Comparison of ENCODE assay signal across 17 mouse cellular contexts in the genomic region with DNA sequence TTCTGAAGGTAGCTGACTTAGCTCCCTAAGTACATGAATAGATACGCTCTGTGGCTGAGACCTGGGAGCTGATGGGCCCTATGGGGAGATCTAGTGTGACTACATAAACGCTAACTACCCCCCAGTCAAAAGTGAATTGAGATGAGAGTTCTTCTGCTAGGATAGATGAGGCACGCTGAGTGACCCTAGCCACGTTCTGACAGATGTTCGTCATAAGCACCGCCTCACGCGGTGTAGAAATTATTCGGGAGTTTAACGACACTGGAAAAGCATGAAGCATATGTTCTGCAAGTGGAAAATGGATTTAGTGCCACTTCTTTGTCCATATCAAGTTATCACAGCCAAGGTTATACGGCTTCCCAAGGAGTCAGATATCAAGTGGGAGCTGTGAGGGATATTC.
DNase-seq lines count a peak whose midpoint lies in the region; ATAC-seq lines count a peak whose summit lies in the region.
"Had no signal": no experiment of that assay in that cellular context is flagged by ENCODE, and none has a peak within 500 bp of the region (broad histone marks: within the 10 kb centered on the region; RNA-seq: fewer than 3 reads in every experiment).

No protein-coding gene starts in this region.

- no peaks in the 10 kb centered on the region for H3K9me3 ChIP-seq in forebrain, embryonic 16.5 days (ENCODE audit: control insufficient read depth, low read length)
- H3K9me3 ChIP-seq in forebrain, embryonic 10.5 days = no peaks in the 10 kb centered on the region
- no peaks in the 10 kb centered on the region for H3K9me3 ChIP-seq in hindbrain, embryonic 14.5 days (ENCODE audit: control insufficient read depth, low read length)
- no peaks in the 10 kb centered on the region for H3K9me3 ChIP-seq in hindbrain, embryonic 10.5 days
- H3K9me3 ChIP-seq in neural tube, embryonic 13.5 days = no peaks in the 10 kb centered on the region
- no peaks in the 10 kb centered on the region for H3K9me3 ChIP-seq in neural tube, embryonic 15.5 days (replicated peaks)
- H3K9me3 ChIP-seq: hindbrain, embryonic 15.5 days; intestine, embryonic 15.5 days; midbrain, embryonic 12.5 days; neural tube, embryonic 12.5 days had no signal

- 88% methylated on average over 11 of the region's 11 CpGs for WGBS in forebrain, embryonic 16.5 days
- 94% methylated on average over 11 of the region's 11 CpGs for WGBS in forebrain, embryonic 10.5 days
- WGBS in hindbrain, embryonic 14.5 days = 74% methylated on average over 11 of the region's 11 CpGs
- 89% methylated on average over 11 of the region's 11 CpGs for WGBS in hindbrain, embryonic 10.5 days
- WGBS in neural tube, embryonic 13.5 days = 81% methylated on average over 11 of the region's 11 CpGs
- 65% methylated on average over 11 of the region's 11 CpGs for WGBS in neural tube, embryonic 15.5 days

- H3K27me3 ChIP-seq in forebrain, embryonic 16.5 days (replicated peaks; ENCODE audit: control insufficient read depth, insufficient read depth, low read length) = no peaks in the 10 kb centered on the region
- H3K27me3 ChIP-seq in forebrain, embryonic 10.5 days (ENCODE audit: poor library complexity, severe bottlenecking) = no peaks in the 10 kb centered on the region
- H3K27me3 ChIP-seq in hindbrain, embryonic 14.5 days (ENCODE audit: control insufficient read depth, insufficient read depth, low read length) = no peaks in the 10 kb centered on the region
- no peaks in the 10 kb centered on the region for H3K27me3 ChIP-seq in hindbrain, embryonic 10.5 days (ENCODE audit: insufficient read depth, poor library complexity, severe bottlenecking)
- no peaks in the 10 kb centered on the region for H3K27me3 ChIP-seq in neural tube, embryonic 13.5 days
- no peaks in the 10 kb centered on the region for H3K27me3 ChIP-seq in neural tube, embryonic 15.5 days (replicated peaks)
- H3K27me3 ChIP-seq: hindbrain, embryonic 15.5 days; intestine, embryonic 15.5 days; midbrain, embryonic 12.5 days; neural tube, embryonic 12.5 days had no signal

- H3K4me2 ChIP-seq in forebrain, embryonic 16.5 days (ENCODE audit: low read length) = no peak overlapping the region
- H3K4me2 ChIP-seq in hindbrain, embryonic 14.5 days (replicated peaks) = no peak overlapping the region
- H3K4me2 ChIP-seq in neural tube, embryonic 13.5 days = no peak overlapping the region
- no peak overlapping the region for H3K4me2 ChIP-seq in neural tube, embryonic 15.5 days
- H3K4me2 ChIP-seq: hindbrain, embryonic 15.5 days; intestine, embryonic 15.5 days; midbrain, embryonic 12.5 days; neural tube, embryonic 12.5 days had no signal

- peaks cover 11% of the 10 kb centered on the region; the same call in 1 of the 2 replicates for H3K4me1 ChIP-seq in forebrain, embryonic 16.5 days (replicated peaks; ENCODE audit: control insufficient read depth, insufficient read depth, low read length)
- peaks cover 5% of the 10 kb centered on the region; the same call in 1 of the 2 replicates for H3K4me1 ChIP-seq in forebrain, embryonic 10.5 days
- H3K4me1 ChIP-seq in hindbrain, embryonic 14.5 days (replicated peaks; ENCODE audit: control insufficient read depth, insufficient read depth, low read length) = peaks cover 8% of the 10 kb centered on the region; the same call in 1 of the 2 replicates
- no peaks in the 10 kb centered on the region for H3K4me1 ChIP-seq in hindbrain, embryonic 10.5 days (replicated peaks)
- peaks cover 36% of the 10 kb centered on the region for H3K4me1 ChIP-seq in neural tube, embryonic 13.5 days (replicated peaks)
- H3K4me1 ChIP-seq in neural tube, embryonic 15.5 days = peaks cover 42% of the 10 kb centered on the region
- H3K4me1 ChIP-seq: midbrain, embryonic 12.5 days; neural tube, embryonic 12.5 days had no signal

- no peak for DNase-seq in forebrain, embryonic 10.5 days (ENCODE audit: extremely low spot score, low spot score)
- DNase-seq in hindbrain, embryonic 14.5 days (ENCODE audit: low spot score) = no peak
- no peak for DNase-seq in hindbrain, embryonic 10.5 days (ENCODE audit: low spot score)
- DNase-seq in embryo, embryonic 10.5 days (ENCODE audit: low spot score) = no peak
- DNase-seq: adrenal gland, postnatal 14 days; cerebellum, postnatal 10 days; liver, postnatal 0 days; thymus, postnatal 36 days had no signal

- no peak overlapping the region for H3K9ac ChIP-seq in forebrain, embryonic 16.5 days (replicated peaks; ENCODE audit: low read depth, low read length)
- H3K9ac ChIP-seq in hindbrain, embryonic 14.5 days = no peak overlapping the region
- H3K9ac ChIP-seq in neural tube, embryonic 13.5 days = no peak overlapping the region
- no peak overlapping the region for H3K9ac ChIP-seq in neural tube, embryonic 15.5 days (replicated peaks)
- H3K9ac ChIP-seq: hindbrain, embryonic 15.5 days; intestine, embryonic 15.5 days; liver, postnatal 0 days; midbrain, embryonic 12.5 days; neural tube, embryonic 12.5 days had no signal

- H3K36me3 ChIP-seq in forebrain, embryonic 16.5 days (ENCODE audit: control insufficient read depth, insufficient read depth) = peaks cover 8% of the 10 kb centered on the region; the same call in 1 of the 2 replicates
- H3K36me3 ChIP-seq in forebrain, embryonic 10.5 days (replicated peaks) = peaks cover 98% of the 10 kb centered on the region
- peaks cover 58% of the 10 kb centered on the region for H3K36me3 ChIP-seq in hindbrain, embryonic 14.5 days (replicated peaks; ENCODE audit: control insufficient read depth, insufficient read depth)
- peaks cover 98% of the 10 kb centered on the region for H3K36me3 ChIP-seq in hindbrain, embryonic 10.5 days
- H3K36me3 ChIP-seq in neural tube, embryonic 13.5 days = peaks cover 66% of the 10 kb centered on the region
- peaks cover 10% of the 10 kb centered on the region for H3K36me3 ChIP-seq in neural tube, embryonic 15.5 days
- H3K36me3 ChIP-seq: G1E; intestine, embryonic 15.5 days had no signal

- no peak for ATAC-seq in forebrain, embryonic 16.5 days
- ATAC-seq in hindbrain, embryonic 14.5 days (ENCODE audit: low FRiP score) = no peak
- ATAC-seq in neural tube, embryonic 13.5 days (ENCODE audit: low read depth) = no peak
- ATAC-seq in neural tube, embryonic 15.5 days (ENCODE audit: low FRiP score) = no peak
- ATAC-seq: intestine, embryonic 15.5 days; liver, postnatal 0 days had no signal

- H3K4me3 ChIP-seq in forebrain, embryonic 16.5 days (replicated peaks; ENCODE audit: low read length) = no peak overlapping the region
- no peak overlapping the region for H3K4me3 ChIP-seq in forebrain, embryonic 10.5 days
- H3K4me3 ChIP-seq in hindbrain, embryonic 14.5 days (replicated peaks; ENCODE audit: low read length) = no peak overlapping the region
- H3K4me3 ChIP-seq in hindbrain, embryonic 10.5 days = no peak overlapping the region
- no peak overlapping the region for H3K4me3 ChIP-seq in neural tube, embryonic 13.5 days
- H3K4me3 ChIP-seq in neural tube, embryonic 15.5 days (replicated peaks) = no peak overlapping the region
- H3K4me3 ChIP-seq: erythroblast, embryonic 14.5 days; hindbrain, embryonic 15.5 days; intestine, embryonic 15.5 days; midbrain, embryonic 12.5 days; neural tube, embryonic 12.5 days had no signal

- H3K27ac ChIP-seq in forebrain, embryonic 16.5 days (ENCODE audit: low read length) = 0 out of 2 replicates have a peak overlapping the region, but pooled peaks have one; percentile 4
- no peak overlapping the region for H3K27ac ChIP-seq in forebrain, embryonic 10.5 days
- H3K27ac ChIP-seq in hindbrain, embryonic 14.5 days = peak overlapping the region; percentile 10; the same call in 1 of the 2 replicates
- no peak overlapping the region for H3K27ac ChIP-seq in hindbrain, embryonic 10.5 days
- peak overlapping the region; percentile 47; the same call in 1 of the 2 replicates for H3K27ac ChIP-seq in neural tube, embryonic 13.5 days (replicated peaks)
- no peak overlapping the region; the same call in 1 of the 2 replicates for H3K27ac ChIP-seq in neural tube, embryonic 15.5 days (replicated peaks)
- H3K27ac ChIP-seq: hindbrain, embryonic 15.5 days; intestine, embryonic 15.5 days; midbrain, embryonic 12.5 days; neural tube, embryonic 12.5 days had no signal

Comparison
In these comparisons a context has a peak if more than half of its experiments do, and no peak if none do; other contexts are left out.
1. H3K27ac ChIP-seq: peak in forebrain, embryonic 16.5 days (single experiment), hindbrain, embryonic 14.5 days (single experiment) and neural tube, embryonic 13.5 days (single experiment); none in forebrain, embryonic 10.5 days (single experiment), hindbrain, embryonic 10.5 days (single experiment) and neural tube, embryonic 15.5 days (single experiment).